In genomic region chr1:131137111-131137510, GRCm38 (mm10) we compare ENCODE assay signal across 9 mouse cellular contexts. TPM values are rescaled to one million over a fixed set of nuclear protein-coding genes. Genes with fewer than 3 reads are reported as not detected.
DNase-seq lines count a peak whose midpoint lies in the region; ATAC-seq and TF ChIP-seq lines count a peak whose summit lies in the region.
"Had no signal": no experiment of that assay in that cellular context is flagged by ENCODE, and none has a peak within 500 bp of the region (broad histone marks: within the 10 kb centered on the region; RNA-seq: fewer than 3 reads in every experiment).

No protein-coding gene starts in this region.

- H3K4me1 ChIP-seq in heart, embryonic 13.5 days: peaks cover 31% of the 10 kb centered on the region
- peaks cover 1 to 4% of the 10 kb centered on the region in 2 experiments; a peak in 1 of 4 replicates for H3K4me1 ChIP-seq in ES-E14 (ENCODE audit: control insufficient read depth in 2 of 2, insufficient read depth in 2 of 2, low read length in 2 of 2, poor library complexity in 1 of 2)
- peaks cover 32% of the 10 kb centered on the region for H3K4me1 ChIP-seq in forebrain, embryonic 16.5 days (replicated peaks; ENCODE audit: control insufficient read depth, insufficient read depth, low read length)
- peaks cover 45% of the 10 kb centered on the region for H3K4me1 ChIP-seq in midbrain, embryonic 10.5 days

- H3K27me3 ChIP-seq in heart, embryonic 13.5 days (replicated peaks): no peaks in the 10 kb centered on the region
- no peaks in the 10 kb centered on the region for H3K27me3 ChIP-seq in forebrain, embryonic 16.5 days (replicated peaks; ENCODE audit: control insufficient read depth, insufficient read depth, low read length)
- no peaks in the 10 kb centered on the region for H3K27me3 ChIP-seq in midbrain, embryonic 10.5 days (ENCODE audit: low read depth, poor library complexity, severe bottlenecking)

- in situ Hi-C loops in ES-E14 (cut with MboI; ENCODE audit: low sequenced_read_pairs in 2 of 2, unreplicated experiment in 2 of 2): no loop called here

- H3K36me3 ChIP-seq in heart, embryonic 13.5 days: no peaks in the 10 kb centered on the region
- H3K36me3 ChIP-seq in ES-E14 (ENCODE audit: control insufficient read depth, insufficient read depth, low read length, poor library complexity, severe bottlenecking): peaks cover 20% of the 10 kb centered on the region
- no peaks in the 10 kb centered on the region for H3K36me3 ChIP-seq in forebrain, embryonic 16.5 days (ENCODE audit: control insufficient read depth, insufficient read depth)
- H3K36me3 ChIP-seq in midbrain, embryonic 10.5 days: peaks cover 35% of the 10 kb centered on the region

- H3K27ac ChIP-seq in heart, embryonic 13.5 days (replicated peaks): no peak overlapping the region
- H3K27ac ChIP-seq in ES-E14 (ENCODE audit: insufficient read depth, low read depth, low read length, poor library complexity, severe bottlenecking): no peak overlapping the region; the same call in 1 of the 2 replicates
- peak overlapping the region; percentile 39; the same call in 1 of the 2 replicates for H3K27ac ChIP-seq in forebrain, embryonic 16.5 days (ENCODE audit: low read length)
- H3K27ac ChIP-seq in midbrain, embryonic 10.5 days (replicated peaks): peak overlapping the region; percentile 98

- 33% methylated on average over 5 of the region's 5 CpGs for WGBS in heart, embryonic 13.5 days
- 3% methylated on average over 5 of the region's 5 CpGs for WGBS in forebrain, embryonic 16.5 days
- 11% methylated on average over 5 of the region's 5 CpGs for WGBS in midbrain, embryonic 10.5 days

- H3K9ac ChIP-seq in heart, embryonic 13.5 days: peak overlapping the region; percentile 37; the same call in 1 of the 2 replicates
- H3K9ac ChIP-seq in ES-E14 (ENCODE audit: insufficient read depth, low read depth, low read length, poor library complexity, severe bottlenecking): peak overlapping the region; percentile 40; the same call in 1 of the 2 replicates
- peak overlapping the region; percentile 51 for H3K9ac ChIP-seq in forebrain, embryonic 16.5 days (replicated peaks; ENCODE audit: low read depth, low read length)

- peak overlapping the region; percentile 83 for H3K4me2 ChIP-seq in heart, embryonic 13.5 days
- H3K4me2 ChIP-seq in forebrain, embryonic 16.5 days (ENCODE audit: low read length): peak overlapping the region; percentile 64

- intact Hi-C loops in heart, postnatal 10 days (cut with DNase I): loop anchor here (5.0 to 10.0 kb wide), 3 partner anchors 75 to 262 kb away; no protein-coding TSS in a partner anchor

- peak overlapping the region; percentile 80 for H3K4me3 ChIP-seq in heart, embryonic 13.5 days
- H3K4me3 ChIP-seq in ES-E14 (ENCODE audit: insufficient read depth in 1 of 2, low read depth in 1 of 2, low read length in 2 of 2, poor library complexity in 1 of 2, severe bottlenecking in 1 of 2): peak overlapping the region; percentile 63 to 70
- peak overlapping the region; percentile 74 for H3K4me3 ChIP-seq in forebrain, embryonic 16.5 days (replicated peaks; ENCODE audit: low read length)
- H3K4me3 ChIP-seq in midbrain, embryonic 10.5 days: peak overlapping the region; percentile 87

- DNase-seq in heart, postnatal 10 days: no peak
- DNase-seq in ES-E14 (ENCODE audit: low read depth, low spot score): no peak
- DNase-seq in midbrain, embryonic 10.5 days (ENCODE audit: low spot score): no peak
- DNase-seq in adrenal gland, postnatal 14 days: no peak
- DNase-seq in kidney, adult 18-20 months: no peak
- DNase-seq in adrenal gland, adult 18-20 months (ENCODE audit: low spot score in 2 of 2): no peak
- DNase-seq: cerebellum, adult 8-10 months had no signal

- no peaks in the 10 kb centered on the region for H3K9me3 ChIP-seq in heart, embryonic 13.5 days
- H3K9me3 ChIP-seq in ES-E14 (ENCODE audit: control insufficient read depth, insufficient read depth, low read depth, low read length): no peaks in the 10 kb centered on the region
- no peaks in the 10 kb centered on the region for H3K9me3 ChIP-seq in forebrain, embryonic 16.5 days (ENCODE audit: control insufficient read depth, low read length)
- no peaks in the 10 kb centered on the region for H3K9me3 ChIP-seq in midbrain, embryonic 10.5 days (replicated peaks)

- ATAC-seq in heart, embryonic 13.5 days (ENCODE audit: extremely low read depth, insufficient number of reproducible peaks, low FRiP score, low TSS enrichment): no peak
- no peak for ATAC-seq in forebrain, embryonic 16.5 days

TF ChIP-seq in ES-E14, 5 proteins besides CTCF, POLR2A, EP300 and RAD21:
- TF ChIP-seq CHD2 (IDR thresholded peaks at IDR 0.05; ENCODE audit: low read depth, low read length) (no peak), HCFC1 (IDR thresholded peaks at IDR 0.05; ENCODE audit: borderline replicate concordance, insufficient read depth, low read length) (no peak), ZNF384 (IDR thresholded peaks at IDR 0.05; ENCODE audit: low read depth, low read length) (no peak), MAFK (IDR thresholded peaks at IDR 0.05; ENCODE audit: insufficient read depth, low read depth, low read length) (no peak), ZC3H11A (IDR thresholded peaks at IDR 0.05; ENCODE audit: borderline replicate concordance, low read depth, low read length) (no peak)

RNA-seq across cellular contexts. Expression of gene Dyrk3, which starts 1.0 kb away (rescaled TPM):
- polyA plus RNA-seq in heart, embryonic 13.5 days (2015; fragmentation: Nextera tagmentation; extraction: Ambion mirVana): 3.2 and 4.5 TPM in 2 replicates
- total RNA-seq in heart, postnatal 10 days (2021): under 1 TPM; 0.32 to 0.91 TPM
- total RNA-seq in ES-E14 (2012; rRNA removed): 18.6 and 22.1 TPM in 2 replicates
- 19.5 and 20.7 TPM in 2 replicates for polyA plus RNA-seq in forebrain, embryonic 16.5 days (2015; fragmentation: Nextera tagmentation; extraction: Ambion mirVana)
- 15.4 and 18.1 TPM in 2 replicates for polyA plus RNA-seq in midbrain, embryonic 10.5 days (2016; fragmentation: Nextera tagmentation; extraction: Ambion mirVana)
- total RNA-seq in adrenal gland, postnatal 14 days (2021): 5.3 and 7.1 TPM in 2 replicates
- 1 to 10 TPM; 5.5 to 7.1 TPM for total RNA-seq in adrenal gland, adult 18-20 months (2021)

RNA-seq across cellular contexts. Expression of gene Eif2d, which starts 15.9 kb away (rescaled TPM):
- polyA plus RNA-seq in heart, embryonic 13.5 days (2015; fragmentation: Nextera tagmentation; extraction: Ambion mirVana): 41.1 and 47.1 TPM in 2 replicates
- total RNA-seq in heart, postnatal 10 days (2021): 10 to 100 TPM; 36.3 to 36.7 TPM
- total RNA-seq in ES-E14 (2012; rRNA removed): 64.5 and 70.1 TPM in 2 replicates
- polyA plus RNA-seq in forebrain, embryonic 16.5 days (2015; fragmentation: Nextera tagmentation; extraction: Ambion mirVana): 64.1 and 64.4 TPM in 2 replicates
- 60.5 and 62.6 TPM in 2 replicates for polyA plus RNA-seq in midbrain, embryonic 10.5 days (2016; fragmentation: Nextera tagmentation; extraction: Ambion mirVana)
- 42.2 and 43.4 TPM in 2 replicates for total RNA-seq in adrenal gland, postnatal 14 days (2021)
- 10 to 100 TPM; 33.7 to 40.4 TPM for total RNA-seq in adrenal gland, adult 18-20 months (2021)

RNA-seq across cellular contexts. Expression of gene Mapkapk2, which starts 39.5 kb away (rescaled TPM):
- 60.0 and 62.0 TPM in 2 replicates for polyA plus RNA-seq in heart, embryonic 13.5 days (2015; fragmentation: Nextera tagmentation; extraction: Ambion mirVana)
- total RNA-seq in heart, postnatal 10 days (2021): 100 to 1,000 TPM; 204 to 224 TPM
- total RNA-seq in ES-E14 (2012; rRNA removed): 27.3 and 38.0 TPM in 2 replicates
- 19.9 and 23.0 TPM in 2 replicates for polyA plus RNA-seq in forebrain, embryonic 16.5 days (2015; fragmentation: Nextera tagmentation; extraction: Ambion mirVana)
- 50.9 and 55.7 TPM in 2 replicates for polyA plus RNA-seq in midbrain, embryonic 10.5 days (2016; fragmentation: Nextera tagmentation; extraction: Ambion mirVana)
- 159 and 180 TPM in 2 replicates for total RNA-seq in adrenal gland, postnatal 14 days (2021)
- total RNA-seq in adrenal gland, adult 18-20 months (2021): 100 to 1,000 TPM; 198 to 219 TPM

Comparison
In these comparisons a context has a peak if more than half of its experiments do, and no peak if none do; other contexts are left out.
1. H3K27ac ChIP-seq: peak in forebrain, embryonic 16.5 days (single experiment) and midbrain, embryonic 10.5 days (single experiment); none in heart, embryonic 13.5 days (single experiment) and ES-E14 (single experiment).
2. Peak in every context shown above with its lines, with median percentiles within 50 percentile points of each other: H3K4me3 ChIP-seq and H3K9ac ChIP-seq.